Mouse (Mus musculus) G1E (cell line): ENCODE results near the gene Itgb6.

ENCODE experiments used
- CTCF ChIP-seq: IDR thresholded peaks from 2 replicates; pipeline ENCODE4 v1.5.1; 2012; ENCODE audit warnings: low read depth, low read length, inconsistent platforms, mixed read lengths
- GATA1 ChIP-seq: IDR thresholded peaks from 2 replicates; pipeline ENCODE4 v1.6.1; 2012; ENCODE audit warnings: borderline replicate concordance, low read length, inconsistent platforms, mixed read lengths

DNA sequence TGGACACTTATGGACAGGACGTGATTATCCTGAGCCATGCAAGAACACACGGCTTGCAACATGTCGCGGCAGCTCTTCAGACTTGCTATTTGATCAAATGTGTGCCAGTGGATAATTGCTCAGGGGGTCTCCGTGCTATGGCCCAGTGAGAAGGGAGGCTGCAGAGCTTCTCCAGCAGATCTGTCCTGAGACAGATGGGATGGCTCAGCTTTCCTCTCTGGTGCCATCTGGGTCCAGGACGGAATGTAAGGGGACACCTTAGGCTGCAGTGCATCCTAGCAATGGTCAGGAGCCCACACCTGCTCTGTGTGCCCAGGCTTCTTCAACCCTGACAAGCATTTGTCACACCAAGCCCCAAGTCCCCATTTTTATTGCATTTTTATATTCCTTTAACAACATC lies 75.9 kb downstream of the Itgb6 start:
- no peak for TF ChIP-seq CTCF
- no peak for TF ChIP-seq GATA1
